Mouse (Mus musculus): ENCODE data around the gene Spout1.

The Spout1 gene

DNA sequence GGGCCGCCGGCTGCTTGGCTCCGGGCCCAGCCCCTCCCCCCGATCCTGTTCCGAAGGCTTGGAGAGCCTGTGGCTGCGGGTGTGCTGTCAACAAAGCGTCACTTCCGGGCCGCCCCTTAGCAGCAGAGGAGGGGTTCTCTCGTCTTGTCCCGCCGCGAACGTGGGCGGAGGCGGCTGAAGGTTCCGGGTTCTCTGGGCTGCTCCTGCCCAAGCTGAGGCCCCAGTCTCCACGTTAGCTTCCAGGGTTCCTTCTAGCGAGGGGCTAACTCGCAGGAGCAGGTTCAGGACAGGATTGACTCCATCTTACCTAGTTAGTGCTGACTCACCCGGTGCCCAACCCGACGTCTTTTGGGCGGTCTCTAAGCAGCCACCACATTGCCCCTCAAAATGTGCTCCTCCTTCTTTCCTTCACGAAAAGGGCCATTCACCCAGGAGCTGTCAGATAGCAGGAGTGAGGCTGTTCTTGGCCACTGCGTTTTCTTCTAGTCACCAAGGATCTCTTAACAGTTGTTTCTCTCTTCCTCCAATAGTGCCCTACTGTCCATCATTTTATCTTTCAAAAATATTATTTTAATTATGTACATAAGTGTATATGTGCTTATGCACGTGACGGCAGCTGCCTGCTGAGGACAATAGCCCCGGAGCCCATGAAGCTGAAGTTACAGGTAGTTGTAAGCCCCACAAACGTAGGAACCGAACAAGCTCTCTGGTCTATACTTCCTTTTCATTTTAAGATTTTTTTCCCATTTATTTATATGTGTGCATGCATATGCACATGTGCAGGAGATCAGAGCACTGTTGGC lies 53.6 kb downstream of the Spout1 start, which contains the start of gene Zer1:
Zer1 (minus strand) TSS at position 114 of the 803 bp plus-strand sequence.
- peak; percentile 99 for DNase-seq

DNA sequence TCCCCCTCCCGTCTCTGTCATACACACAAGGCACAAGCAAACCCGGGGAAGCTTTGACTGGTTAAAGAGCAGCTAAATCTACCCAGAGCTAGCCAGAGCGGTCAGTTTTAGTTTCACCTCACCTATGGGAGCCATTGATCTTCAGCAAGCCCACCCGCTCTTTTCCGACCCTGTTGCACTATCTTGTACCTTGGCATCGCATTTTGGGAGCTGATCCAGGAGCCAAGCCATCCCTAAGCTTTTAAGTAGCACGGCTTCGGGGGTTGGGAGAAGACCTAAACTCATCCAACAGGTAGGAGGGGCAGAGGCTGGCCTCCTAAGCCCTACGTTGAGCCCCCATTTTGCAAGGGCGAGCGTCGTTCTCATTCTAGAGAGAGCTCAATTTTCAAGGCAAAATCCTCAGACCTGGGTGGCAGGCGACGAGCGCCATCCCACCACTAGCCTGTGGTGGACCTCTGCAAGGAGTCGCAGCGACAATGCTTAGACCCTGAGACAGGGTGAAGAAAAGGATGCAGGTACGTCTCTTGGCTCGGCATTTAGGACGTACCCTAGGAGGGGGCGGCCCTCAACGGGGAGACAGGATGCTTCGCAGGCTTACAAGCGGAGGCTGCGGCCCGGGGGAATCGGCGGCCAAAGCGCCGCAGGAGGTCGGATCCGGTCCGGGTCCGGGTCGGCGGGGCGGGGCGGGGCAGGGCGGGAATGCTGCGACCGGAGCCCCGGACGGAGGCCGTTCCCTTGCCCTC lies 54.4 kb downstream of the Spout1 start:
- DNase-seq, result peak; percentile 24
